Mouse (Mus musculus) brain, embryonic 14.5 days (tissue): ENCODE results near the gene Eps8.
"Not testable (repeated sequence)": the region's sequence is repeated elsewhere in the genome, so short reads cannot be mapped to it uniquely, and the experiment has no call there.

Experiments
- CTCF ChIP-seq: fragments of 200-500 bp; IDR thresholded peaks from 2 replicates; pipeline ENCODE4 v1.5.1; 2012; ENCODE audit warnings: inconsistent platforms, mild to moderate bottlenecking, moderate library complexity, borderline replicate concordance; ENCODE audit not compliant: insufficient read depth, insufficient read length; ENCODE audit errors: extremely low read depth
- POLR2A ChIP-seq: fragments of 200-500 bp; IDR thresholded peaks from 2 replicates; pipeline ENCODE4 v1.6.1; 2012; ENCODE audit warnings: mild to moderate bottlenecking, inconsistent platforms, borderline replicate concordance; ENCODE audit not compliant: poor library complexity, insufficient read depth, insufficient read length, severe bottlenecking; ENCODE audit errors: extremely low read depth

DNA sequence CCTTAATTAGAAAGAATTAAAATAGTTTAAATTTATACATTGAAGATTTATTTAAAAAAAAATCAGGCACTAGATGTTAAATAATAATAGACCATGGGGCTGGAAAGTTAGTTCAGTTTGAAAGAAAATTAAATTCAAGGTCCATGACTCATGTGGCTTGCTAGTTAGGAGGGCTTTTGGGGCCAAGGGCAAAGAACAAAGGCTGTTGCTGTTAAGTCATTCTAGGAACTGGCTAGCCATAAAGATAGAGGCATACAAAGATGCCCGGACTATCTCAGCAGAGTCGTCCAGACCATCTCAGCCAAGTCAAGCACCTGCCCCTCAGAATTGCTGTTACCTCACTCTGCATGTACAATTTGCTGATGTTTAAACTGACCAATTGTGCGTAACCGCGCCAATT is 179.0 kb downstream of the Eps8 start:
- not testable (repeated sequence) for TF ChIP-seq POLR2A, CTCF
